Mouse (Mus musculus) midbrain, postnatal 0 days (tissue): Measurements from ENCODE around the gene Dop1b. TPM values are rescaled to one million over a fixed set of nuclear protein-coding genes. Genes with fewer than 3 reads are reported as not detected.
A peak's percentile ranks its signal among the peaks of the same experiment; 100 is the strongest.

Experiments used
- ATAC-seq: fragments of 200-750 bp; cut with Nextera tagmentation; 2 replicates; pipeline ENCODE4 v1.8.0; 2017; ENCODE audit warnings: moderate number of reproducible peaks, mild to moderate bottlenecking, moderate TSS enrichment, moderate library complexity; ENCODE audit not compliant: low FRiP score
- DNase-seq: peaks from one replicate; pipeline ENCODE4 v3.0.0-alpha.2; 2015; ENCODE audit warnings: low spot score
- H3K27ac ChIP-seq: fragments of 300-500 bp; sonication (generic); 2 replicates; pipeline ENCODE4 v1.5.1; 2014; ENCODE audit warnings: low read depth, mild to moderate bottlenecking, low read length, mixed read lengths
- H3K27me3 ChIP-seq: fragments of 300-500 bp; sonication (generic); 2 replicates; pipeline ENCODE4 v1.6.1; 2014; ENCODE audit warnings: low read length, control low read depth, mixed read lengths; ENCODE audit not compliant: insufficient read depth
- H3K36me3 ChIP-seq: fragments of 300-500 bp; sonication (generic); 2 replicates; pipeline ENCODE4 v1.6.1; 2014; ENCODE audit warnings: low read length, control low read depth, mixed read lengths; ENCODE audit not compliant: insufficient read depth
- H3K4me1 ChIP-seq: fragments of 300-500 bp; sonication (generic); 2 replicates; pipeline ENCODE4 v1.6.1; 2014; ENCODE audit warnings: mild to moderate bottlenecking, control low read depth, antibody characterized with exemption, low read length, mixed read lengths; ENCODE audit not compliant: insufficient read depth
- H3K4me2 ChIP-seq: fragments of 300-500 bp; sonication (generic); 2 replicates; pipeline ENCODE4 v1.6.1; 2014; ENCODE audit warnings: low read depth, mild to moderate bottlenecking, low read length, mixed read lengths; ENCODE audit not compliant: poor library complexity, severe bottlenecking
- H3K4me3 ChIP-seq: fragments of 300-500 bp; sonication (generic); 2 replicates; pipeline ENCODE4 v1.5.1; 2014; ENCODE audit warnings: low read depth, mild to moderate bottlenecking, low read length, moderate library complexity
- H3K9ac ChIP-seq: fragments of 300-500 bp; sonication (generic); replicated peaks from 2 replicates; pipeline ENCODE4 v1.6.1; 2014; ENCODE audit warnings: mild to moderate bottlenecking, low read length, moderate library complexity, mixed read lengths; ENCODE audit not compliant: poor library complexity, severe bottlenecking
- H3K9me3 ChIP-seq: fragments of 300-500 bp; sonication (generic); 2 replicates; pipeline ENCODE4 v1.6.1; 2016; ENCODE audit warnings: low read length, control low read depth
- CTCF ChIP-seq: IDR thresholded peaks from 2 replicates; pipeline ENCODE4 v1.5.1; 2016; ENCODE audit warnings: antibody characterized with exemption, mild to moderate bottlenecking
- WGBS: fragments of 180-500 bp; shearing (Covaris S2); extraction: QIAGEN DNeasy Blood & Tissue Kit; methylation state at CpG from one replicate; pipeline ENCODE4 v1.1.7; 2014; 5-methylcytosine and 5-hydroxymethylcytosine counted together
- polyA plus RNA-seq: library from polyadenylated mRNA; unstranded; fragments of >200 nt; fragmentation: Nextera tagmentation; extraction: Ambion mirVana; gene quantifications from 2 replicates; pipeline ENCODE4 v1.2.1, GENCODE M21; 2015
- total RNA-seq: library from RNA; depleted of rRNA; stranded (reverse); fragments of >200 nt; gene quantifications from 2 replicates; pipeline ENCODE4 v1.2.3, GENCODE M21; 2014

Gene Dop1b
- total and polyA plus RNA-seq, 2 experiments from 2014 or later = 27.8 to 102 TPM

DNA sequence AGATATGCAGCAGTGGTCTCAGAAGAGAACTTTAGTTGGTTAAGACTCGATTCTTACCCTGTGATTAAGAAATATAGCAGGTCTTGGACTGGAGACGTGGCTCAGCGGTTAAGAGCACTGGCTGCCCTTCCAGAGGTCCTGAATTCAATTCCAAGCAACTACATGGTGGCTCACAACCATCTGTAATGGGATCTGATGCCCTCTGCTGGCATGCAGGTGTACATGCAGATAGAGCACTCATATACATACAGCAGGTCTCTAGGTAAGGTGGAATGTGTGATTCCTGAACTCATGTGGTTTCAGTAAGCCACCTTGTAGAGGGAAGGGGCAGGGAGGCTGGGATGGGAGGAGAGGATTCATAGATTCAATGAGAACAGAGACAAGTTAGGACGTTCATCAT lies 33.5 kb upstream of the Dop1b start:
- WGBS = 90% methylated on average over 4 of the region's 4 CpGs

DNA sequence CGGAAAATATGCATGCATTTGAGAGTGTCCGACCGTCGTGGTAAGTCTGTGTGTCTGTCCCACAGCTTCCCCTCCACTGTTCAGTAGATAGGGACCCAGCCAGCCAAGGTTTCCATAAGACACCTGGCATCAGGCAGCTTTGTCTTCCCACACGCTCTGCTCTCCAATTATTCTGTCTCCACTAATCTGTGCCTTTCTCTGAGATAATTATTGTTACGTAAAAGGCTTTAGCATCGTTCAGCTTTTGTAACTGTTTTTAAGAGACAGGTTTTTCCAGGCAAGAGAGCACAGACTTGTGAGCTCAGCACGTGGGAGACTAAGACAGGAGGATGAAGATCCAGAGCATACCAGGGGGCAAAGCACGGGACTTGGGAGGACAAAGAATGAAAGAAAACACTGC lies 32.5 kb upstream of the Dop1b start:
- TF ChIP-seq CTCF = no peak
- Histone ChIP-seq H3K27me3 (peaks cover 31% of the 10 kb centered on the region), H3K9ac (no peak overlapping the region), H3K27ac (no peak overlapping the region), H3K9me3 (no peaks in the 10 kb centered on the region), H3K4me3 (no peak overlapping the region), H3K36me3 (no peaks in the 10 kb centered on the region), H3K4me1 (0 out of 2 replicates have a peak, but pooled peaks cover 5% of the 10 kb centered on the region), H3K4me2 (no peak overlapping the region)
- WGBS = 49% methylated on average over 9 of the region's 9 CpGs
- DNase-seq (no peak), ATAC-seq (no peak)

More for the DNA sequence above, 33.5 kb upstream of the Dop1b start:
- Histone ChIP-seq H3K9ac (no peak overlapping the region), H3K4me2 (no peak overlapping the region), H3K9me3 (no peaks in the 10 kb centered on the region), H3K36me3 (no peaks in the 10 kb centered on the region), H3K27me3 (peaks cover 23% of the 10 kb centered on the region), H3K27ac (no peak overlapping the region), H3K4me3 (no peak overlapping the region), H3K4me1 (0 out of 2 replicates have a peak, but pooled peaks cover 5% of the 10 kb centered on the region)
- ATAC-seq (no peak), DNase-seq (no peak)
- TF ChIP-seq CTCF = no peak

DNA sequence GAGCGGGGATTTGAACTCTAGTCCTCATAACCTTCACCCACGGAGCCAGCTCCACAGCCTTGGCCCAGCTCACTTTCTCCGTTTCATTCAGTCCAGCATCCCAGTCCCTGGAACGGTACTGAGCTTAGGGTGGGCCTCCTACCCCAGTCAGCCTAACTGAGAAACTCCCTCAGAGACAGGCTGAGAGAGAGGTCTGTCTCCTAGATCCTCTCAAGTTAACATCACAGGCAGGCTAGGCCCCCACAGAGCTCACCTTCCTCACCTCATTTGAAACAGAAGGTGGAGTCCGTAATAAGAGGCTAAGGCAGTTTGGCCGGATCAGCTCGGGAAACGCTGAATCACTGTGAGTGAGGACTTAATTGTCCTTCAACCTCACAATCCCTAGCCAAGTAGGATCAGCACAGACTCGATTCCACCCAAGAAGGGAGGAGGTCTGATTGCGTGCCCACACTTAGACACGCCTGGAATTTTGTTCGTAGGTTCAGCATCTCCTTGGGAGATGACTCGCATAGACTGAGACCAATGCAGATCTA lies 29.5 kb upstream of the Dop1b start:
- Histone ChIP-seq H3K9me3 (no peaks in the 10 kb centered on the region), H3K27ac (no peak overlapping the region), H3K4me2 (peak overlapping the region; percentile 66), H3K9ac (no peak overlapping the region), H3K4me3 (peak overlapping the region; percentile 41; the same call in 1 of the 2 replicates), H3K27me3 (peaks cover 44% of the 10 kb centered on the region), H3K36me3 (no peaks in the 10 kb centered on the region), H3K4me1 (0 out of 2 replicates have a peak, but pooled peaks cover 5% of the 10 kb centered on the region)
- 23% methylated on average over 13 of the region's 13 CpGs for WGBS
- TF ChIP-seq CTCF = no peak
- no peak for DNase-seq
- ATAC-seq = no peak

DNA sequence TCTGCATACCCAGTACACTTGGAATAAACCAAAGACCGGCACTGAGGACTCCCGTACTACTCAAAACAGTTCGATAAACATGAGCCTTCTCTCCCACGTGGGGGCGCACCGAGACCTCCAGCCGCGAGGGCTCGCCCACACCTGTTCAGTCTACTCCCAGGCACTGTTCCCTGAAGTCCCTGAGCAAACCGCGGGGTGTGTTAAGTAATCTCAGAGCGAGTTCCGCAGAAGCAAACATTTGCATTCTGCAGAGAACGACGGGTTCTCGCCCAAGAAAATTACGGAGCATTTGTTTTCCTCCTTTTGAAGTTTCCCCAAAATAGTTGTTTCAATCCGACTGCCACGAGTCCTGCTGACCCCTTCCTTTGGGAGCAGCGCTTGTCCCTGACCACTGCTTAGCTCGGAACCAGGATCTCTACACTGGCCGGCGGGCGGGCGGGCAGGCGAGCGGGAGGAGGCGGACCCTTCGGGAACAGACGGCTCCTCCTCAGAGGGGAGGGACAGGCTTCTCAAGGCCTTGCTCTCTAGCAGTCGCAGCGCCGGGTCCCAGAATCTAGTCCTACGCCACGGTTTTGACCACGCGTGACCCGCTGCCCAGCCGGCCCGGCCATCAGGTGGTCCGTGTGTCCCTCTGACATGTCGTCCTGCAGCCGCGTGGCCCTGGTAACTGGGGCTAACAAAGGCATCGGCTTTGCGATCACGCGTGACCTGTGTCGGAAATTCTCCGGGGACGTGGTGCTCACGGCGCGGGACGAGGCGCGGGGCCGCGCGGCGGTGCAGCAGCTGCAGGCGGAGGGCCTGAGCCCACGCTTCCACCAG lies 28.8 kb upstream of the Dop1b start, which contains the start of gene Cbr3:
TSS of gene Cbr3 (plus strand) at position 527 of the 819 bp plus-strand sequence.
- peak within 1 kb of the TSS; percentile 41 for H3K4me3 ChIP-seq
- DNase-seq (peak; percentile 47), ATAC-seq (peak; percentile 74; the same call in 1 of the 2 replicates)
- peak within 1 kb of the TSS; percentile 9 for H3K9ac ChIP-seq
- peak within 1 kb of the TSS; percentile 66 for H3K4me2 ChIP-seq
- under 1% methylated on average over 63 of the region's 63 CpGs for WGBS
- TF ChIP-seq CTCF = peak; percentile 59
- no peak within 1 kb of the TSS for H3K27ac ChIP-seq
- H3K9me3 ChIP-seq = no peaks in the 10 kb centered on the region
- 0 out of 2 replicates have a peak, but pooled peaks cover 5% of the 10 kb centered on the region for H3K4me1 ChIP-seq
- peaks cover 44% of the 10 kb centered on the region for H3K27me3 ChIP-seq
- H3K36me3 ChIP-seq = no peaks in the 10 kb centered on the region

DNA sequence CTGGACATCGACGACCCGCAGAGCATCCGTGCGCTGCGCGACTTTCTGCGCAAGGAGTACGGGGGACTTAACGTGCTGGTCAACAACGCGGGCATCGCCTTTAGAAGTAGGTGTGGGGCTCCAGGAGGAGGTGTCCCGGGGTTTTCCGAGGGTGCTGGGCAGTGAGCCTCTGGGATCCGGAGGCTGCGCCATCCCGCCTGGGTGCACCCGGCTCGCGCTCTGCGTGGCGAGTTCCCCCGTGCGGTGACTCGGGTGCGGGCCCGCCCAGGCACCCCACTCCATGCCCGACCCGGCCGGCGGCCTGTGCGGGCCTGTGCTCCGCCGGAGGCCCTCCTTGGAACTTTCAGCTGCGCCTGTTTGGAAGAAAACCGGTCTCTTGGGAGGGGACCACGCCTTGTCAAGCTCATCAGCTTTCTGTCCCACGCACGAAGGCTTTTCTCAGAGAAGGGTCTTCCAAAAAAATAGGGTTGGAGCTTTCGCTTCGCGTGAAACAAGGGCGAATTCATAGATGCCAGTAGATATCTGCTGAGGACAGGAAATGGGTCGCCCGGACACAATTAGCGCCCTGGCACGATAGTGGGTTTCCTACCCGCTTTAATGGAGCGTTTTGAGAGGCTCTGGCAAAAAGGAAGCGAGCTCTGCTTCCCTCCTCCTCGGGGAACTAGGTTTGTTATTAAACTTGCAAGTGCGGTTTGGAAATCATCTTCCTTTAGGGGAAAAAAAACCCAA lies 28.0 kb upstream of the Dop1b start:
- H3K27me3 ChIP-seq = peaks cover 44% of the 10 kb centered on the region
- H3K9me3 ChIP-seq = no peaks in the 10 kb centered on the region
- 1% methylated on average over 53 of the region's 53 CpGs for WGBS
- 0 out of 2 replicates have a peak, but pooled peaks cover 5% of the 10 kb centered on the region for H3K4me1 ChIP-seq
- DNase-seq = peak; percentile 15
- TF ChIP-seq CTCF = no peak
- H3K4me2 ChIP-seq = peak overlapping the region; percentile 66
- no peak overlapping the region for H3K27ac ChIP-seq
- ATAC-seq = peak; percentile 10; the same call in 1 of the 2 replicates
- H3K9ac ChIP-seq = peak overlapping the region; percentile 9
- H3K36me3 ChIP-seq = no peaks in the 10 kb centered on the region
- peak overlapping the region; percentile 41 for H3K4me3 ChIP-seq
